Mouse (Mus musculus) embryonic fibroblast, embryonic 13.5 days (primary cell): ENCODE data around the gene Sp4.

Experiments used
- CTCF ChIP-seq: IDR thresholded peaks from 2 replicates; pipeline ENCODE4 v1.5.1; 2011; ENCODE audit warnings: mild to moderate bottlenecking, control low read depth, low read length, moderate library complexity, borderline replicate concordance; ENCODE audit not compliant: insufficient read depth
- POLR2A ChIP-seq: IDR thresholded peaks from 2 replicates; pipeline ENCODE4 v1.6.1; 2011; ENCODE audit warnings: low read depth, mild to moderate bottlenecking, control low read depth, low read length, moderate library complexity

GRCm38 (mm10) chr12:118339107-118339506 lies 37.9 kb upstream of the Sp4 start:
- no peak for TF ChIP-seq CTCF
- no peak for TF ChIP-seq POLR2A
